ENCODE assay signal across 8 mouse cellular contexts in the genomic region with DNA sequence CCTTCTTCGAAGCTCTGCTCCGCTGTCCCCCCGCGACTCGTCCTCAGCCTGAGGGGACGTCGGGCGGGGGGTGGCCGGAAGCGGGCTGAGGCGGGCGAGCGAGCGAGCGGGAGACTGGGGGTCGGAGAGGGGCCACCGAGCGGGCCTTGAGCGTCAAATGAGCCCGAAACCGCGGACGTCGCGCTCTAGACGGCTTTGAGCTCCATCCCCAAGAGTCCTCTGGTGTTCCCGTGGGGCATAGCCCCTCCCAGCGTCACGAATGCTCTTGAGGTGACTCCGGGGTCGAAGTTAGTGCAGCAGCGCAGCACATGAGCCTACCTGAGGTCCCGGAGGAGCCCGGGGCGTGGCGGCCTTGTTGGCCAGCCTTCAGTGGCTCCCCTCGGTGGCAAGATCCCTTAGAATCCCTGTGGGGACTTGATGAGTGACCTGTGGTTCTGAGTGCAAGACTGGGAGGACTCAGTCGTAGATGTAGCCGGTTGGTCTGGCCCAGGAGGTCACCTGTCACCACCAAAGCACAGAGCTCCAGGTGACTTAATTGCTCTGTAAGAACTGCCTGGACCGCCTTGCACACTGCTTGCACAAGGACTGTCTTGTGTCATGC. TPM values are rescaled to one million over a fixed set of nuclear protein-coding genes. Genes with fewer than 3 reads are reported as not detected.
DNase-seq lines count a peak whose midpoint lies in the region; ATAC-seq and TF ChIP-seq lines count a peak whose summit lies in the region.

No protein-coding gene starts in this region.

- peak overlapping the region; percentile 94 for H3K9ac ChIP-seq in MEL (ENCODE audit: control insufficient read depth, low read depth, low read length, poor library complexity, severe bottlenecking)
- peak overlapping the region; percentile 70 for H3K9ac ChIP-seq in hindbrain, embryonic 11.5 days (ENCODE audit: low read depth, low read length)
- H3K9ac ChIP-seq in liver, embryonic 12.5 days = peak overlapping the region; percentile 96

- TF ChIP-seq RAD21 in MEL (IDR thresholded peaks at IDR 0.05; ENCODE audit: low read depth, low read length) = no peak

- WGBS in hindbrain, embryonic 11.5 days = 1% methylated on average over 39 of the region's 40 CpGs
- 4% methylated on average over 40 of the region's 40 CpGs for WGBS in liver, embryonic 12.5 days (ENCODE audit: insufficient replicate concordance)
- under 1% methylated on average over 40 of the region's 40 CpGs for WGBS in olfactory bulb, adult 2 months

- H3K4me2 ChIP-seq in hindbrain, embryonic 11.5 days (replicated peaks; ENCODE audit: low read depth, low read length) = peak overlapping the region; percentile 66
- peak overlapping the region; percentile 95 for H3K4me2 ChIP-seq in liver, embryonic 12.5 days

- no peak for TF ChIP-seq EP300 in MEL (IDR thresholded peaks at IDR 0.05; ENCODE audit: low read depth in 1 of 2, low read length in 2 of 2)

- peak overlapping the region; percentile 41 for H3K27ac ChIP-seq in MEL (ENCODE audit: control insufficient read depth, low read depth, low read length)
- H3K27ac ChIP-seq in hindbrain, embryonic 11.5 days (ENCODE audit: low read depth, low read length) = peak overlapping the region; percentile 32; the same call in 1 of the 2 replicates
- peak overlapping the region; percentile 79 for H3K27ac ChIP-seq in liver, embryonic 12.5 days
- peak overlapping the region; percentile 50 for H3K27ac ChIP-seq in olfactory bulb, adult 2 months (ENCODE audit: insufficient read depth, low read depth, low read length)

- DNase-seq in layer of hippocampus, postnatal 25 days (ENCODE audit: extremely low spot score in 1 of 2, low spot score in 1 of 2) = peak; percentile 11 to 19
- no peak for DNase-seq in layer of hippocampus, postnatal 36 days
- DNase-seq in MEL (ENCODE audit: low read depth, low spot score) = no peak
- peak; percentile 57 for DNase-seq in cerebellum, adult 9-10 months
- DNase-seq in hindbrain, embryonic 11.5 days (ENCODE audit: low spot score) = no peak
- DNase-seq in ovary, adult 18-20 months (ENCODE audit: low spot score) = no peak

- H3K27me3 ChIP-seq in MEL (ENCODE audit: control insufficient read depth in 1 of 2, insufficient read depth in 2 of 2, low read length in 2 of 2) = no peaks in the 10 kb centered on the region
- H3K27me3 ChIP-seq in hindbrain, embryonic 11.5 days (ENCODE audit: control insufficient read depth, insufficient read depth, low read length) = no peaks in the 10 kb centered on the region
- no peaks in the 10 kb centered on the region for H3K27me3 ChIP-seq in liver, embryonic 12.5 days (replicated peaks)

- H3K36me3 ChIP-seq in MEL (ENCODE audit: control insufficient read depth in 1 of 2, insufficient read depth in 2 of 2, low read length in 2 of 2) = peaks cover 0 to 29% of the 10 kb centered on the region in 2 experiments; a peak in 2 of 4 replicates
- H3K36me3 ChIP-seq in hindbrain, embryonic 11.5 days (ENCODE audit: control insufficient read depth, insufficient read depth, low read length) = no peaks in the 10 kb centered on the region
- no peaks in the 10 kb centered on the region; the same call in 1 of the 2 replicates for H3K36me3 ChIP-seq in liver, embryonic 12.5 days

- H3K4me1 ChIP-seq in MEL (ENCODE audit: control insufficient read depth in 1 of 2, insufficient read depth in 2 of 2, low read length in 2 of 2) = peaks cover 7 to 17% of the 10 kb centered on the region in 2 experiments
- H3K4me1 ChIP-seq in hindbrain, embryonic 11.5 days (replicated peaks; ENCODE audit: control insufficient read depth, insufficient read depth, low read length) = no peaks in the 10 kb centered on the region
- H3K4me1 ChIP-seq in liver, embryonic 12.5 days = peaks cover 68% of the 10 kb centered on the region
- peaks cover 4% of the 10 kb centered on the region; the same call in 1 of the 2 replicates for H3K4me1 ChIP-seq in olfactory bulb, adult 2 months (ENCODE audit: control insufficient read depth, insufficient read depth, low read length)

- peak overlapping the region; percentile 79 to 95 for H3K4me3 ChIP-seq in MEL (ENCODE audit: control insufficient read depth in 1 of 2, insufficient read depth in 1 of 2, low read depth in 2 of 2, low read length in 2 of 2)
- peak overlapping the region; percentile 52 for H3K4me3 ChIP-seq in hindbrain, embryonic 11.5 days (ENCODE audit: low read depth, low read length)
- peak overlapping the region; percentile 88 for H3K4me3 ChIP-seq in liver, embryonic 12.5 days
- peak overlapping the region; percentile 69 for H3K4me3 ChIP-seq in olfactory bulb, adult 2 months (ENCODE audit: insufficient read depth, low read depth, low read length)

- peak; percentile 76 for ATAC-seq in hindbrain, embryonic 11.5 days (ENCODE audit: low FRiP score)
- ATAC-seq in liver, embryonic 12.5 days = peak; percentile 79

- TF ChIP-seq CTCF in MEL (IDR thresholded peaks at IDR 0.05 in 2 of 3, conservative IDR thresholded peaks at IDR 0.05 in 1 of 3; ENCODE audit: control insufficient read depth in 1 of 3, insufficient read depth in 1 of 3, low read depth in 2 of 3, low read length in 3 of 3, poor library complexity in 1 of 3, severe bottlenecking in 1 of 3) = no peak
- TF ChIP-seq CTCF in olfactory bulb, adult 2 months (IDR thresholded peaks at IDR 0.05; ENCODE audit: insufficient read depth, low read depth, low read length) = no peak

- TF ChIP-seq POLR2A in MEL (IDR thresholded peaks at IDR 0.05; ENCODE audit: control insufficient read depth in 1 of 2, insufficient read depth in 1 of 2, low read depth in 1 of 2, low read length in 2 of 2, poor library complexity in 1 of 2) = 0 out of 4 replicates have a peak, but pooled peaks of 1 of the 2 experiments have one; percentile 36
- no peak for TF ChIP-seq POLR2A in olfactory bulb, adult 2 months (IDR thresholded peaks at IDR 0.05; ENCODE audit: insufficient read depth, low read depth, low read length)

- no peaks in the 10 kb centered on the region for H3K9me3 ChIP-seq in MEL (replicated peaks; ENCODE audit: insufficient read depth, low read length)
- no peaks in the 10 kb centered on the region for H3K9me3 ChIP-seq in hindbrain, embryonic 11.5 days (ENCODE audit: control insufficient read depth, low read length)
- H3K9me3 ChIP-seq in liver, embryonic 12.5 days (replicated peaks) = no peaks in the 10 kb centered on the region

- H3K79me2 ChIP-seq in MEL (ENCODE audit: control insufficient read depth, insufficient read depth, low read length, poor library complexity) = peaks cover 27% of the 10 kb centered on the region

TF ChIP-seq in MEL, 35 proteins besides CTCF, POLR2A, EP300 and RAD21 (continues in another document):
- no peak for TF ChIP-seq MEF2A (IDR thresholded peaks at IDR 0.05; ENCODE audit: extremely low read depth, insufficient replicate concordance, low read depth, low read length, poor library complexity, severe bottlenecking)
- no peak for TF ChIP-seq BHLHE40 (IDR thresholded peaks at IDR 0.05; ENCODE audit: borderline replicate concordance, low read depth, low read length)
- TF ChIP-seq MXI1 (IDR thresholded peaks at IDR 0.05; ENCODE audit: low read depth, low read length) = no peak; the same call in 1 of the 2 replicates
- TF ChIP-seq RCOR1 (IDR thresholded peaks at IDR 0.05; ENCODE audit: low read depth, low read length) = no peak
- no peak for TF ChIP-seq USF2 (IDR thresholded peaks at IDR 0.05; ENCODE audit: borderline replicate concordance in 1 of 2, insufficient read depth in 1 of 2, low read depth in 1 of 2, low read length in 2 of 2)
- no peak for TF ChIP-seq NRF1 (IDR thresholded peaks at IDR 0.05; ENCODE audit: insufficient read depth, low read depth, low read length, poor library complexity, severe bottlenecking)
- no peak for TF ChIP-seq GATA1 (IDR thresholded peaks at IDR 0.05; ENCODE audit: low read depth, low read length)
- no peak for TF ChIP-seq UBTF (IDR thresholded peaks at IDR 0.05; ENCODE audit: borderline replicate concordance, insufficient read depth, low read depth, low read length)
- TF ChIP-seq CHD1 (IDR thresholded peaks at IDR 0.05; ENCODE audit: low read depth, low read length) = no peak
- no peak for TF ChIP-seq HCFC1 (IDR thresholded peaks at IDR 0.05; ENCODE audit: low read depth, low read length)
- TF ChIP-seq JUND (IDR thresholded peaks at IDR 0.05; ENCODE audit: low read depth, low read length) = no peak

RNA-seq across cellular contexts. Expression of a gene that starts 0.5 kb away (rescaled TPM):
- 10 to 100 TPM; 87.7 to 98.0 TPM for total RNA-seq in layer of hippocampus, postnatal 25 days (2021)
- 10 to 100 TPM; 88.2 to 98.0 TPM for total RNA-seq in layer of hippocampus, postnatal 36 days (2021)
- 41.5 and 45.7 TPM in 2 replicates for total RNA-seq in MEL (2012; rRNA removed)
- polyA plus RNA-seq in MEL (2012; ENCODE audit: insufficient read depth in 1 of 2, insufficient read length in 2 of 2, low read depth in 1 of 2, low replicate concordance in 2 of 2, missing spikeins in 1 of 2) = 10 to 100 TPM in 1 of 2 experiments, not detected in 1; 75.0 TPM
- polyA plus RNA-seq in hindbrain, embryonic 11.5 days (2014; fragmentation: Nextera tagmentation; extraction: Ambion mirVana) = 91.3 and 96.4 TPM in 2 replicates
- 40.9 and 42.5 TPM in 2 replicates for polyA plus RNA-seq in liver, embryonic 12.5 days (2016; fragmentation: Nextera tagmentation; extraction: Ambion mirVana)
- polyA plus RNA-seq in olfactory bulb, adult 2 months (2012; ENCODE audit: insufficient read depth, insufficient read length, low replicate concordance, missing spikeins) = not detected in 2 replicates

RNA-seq across cellular contexts. Expression of a gene that starts 7.5 kb away (rescaled TPM):
- total RNA-seq in layer of hippocampus, postnatal 25 days (2021) = 10 to 100 TPM; 16.0 to 17.7 TPM
- total RNA-seq in layer of hippocampus, postnatal 36 days (2021) = 10 to 100 TPM; 14.5 to 15.2 TPM
- 50.6 and 60.4 TPM in 2 replicates for total RNA-seq in MEL (2012; rRNA removed)
- 10 to 100 TPM in 1 of 2 experiments, not detected in 1; 54.6 TPM for polyA plus RNA-seq in MEL (2012; ENCODE audit: insufficient read depth in 1 of 2, insufficient read length in 2 of 2, low read depth in 1 of 2, low replicate concordance in 2 of 2, missing spikeins in 1 of 2)
- 147 and 162 TPM in 2 replicates for polyA plus RNA-seq in hindbrain, embryonic 11.5 days (2014; fragmentation: Nextera tagmentation; extraction: Ambion mirVana)
- 50.0 and 53.0 TPM in 2 replicates for polyA plus RNA-seq in liver, embryonic 12.5 days (2016; fragmentation: Nextera tagmentation; extraction: Ambion mirVana)
- not detected in 2 replicates for polyA plus RNA-seq in olfactory bulb, adult 2 months (2012; ENCODE audit: insufficient read depth, insufficient read length, low replicate concordance, missing spikeins)

RNA-seq across cellular contexts. Expression of a gene that starts 47.1 kb away (rescaled TPM):
- total RNA-seq in layer of hippocampus, postnatal 25 days (2021) = 10 to 100 TPM; 78.6 to 96.5 TPM
- total RNA-seq in layer of hippocampus, postnatal 36 days (2021) = 10 to 100 TPM; 79.4 to 96.0 TPM
- total RNA-seq in MEL (2012; rRNA removed) = 9.8 and 11.5 TPM in 2 replicates
- polyA plus RNA-seq in MEL (2012; ENCODE audit: insufficient read depth in 1 of 2, insufficient read length in 2 of 2, low read depth in 1 of 2, low replicate concordance in 2 of 2, missing spikeins in 1 of 2) = 10 to 100 TPM in 1 of 2 experiments, not detected in 1; 38.3 TPM
- polyA plus RNA-seq in hindbrain, embryonic 11.5 days (2014; fragmentation: Nextera tagmentation; extraction: Ambion mirVana) = 14.4 and 15.0 TPM in 2 replicates
- 11.3 and 11.9 TPM in 2 replicates for polyA plus RNA-seq in liver, embryonic 12.5 days (2016; fragmentation: Nextera tagmentation; extraction: Ambion mirVana)
- not detected in 2 replicates for polyA plus RNA-seq in olfactory bulb, adult 2 months (2012; ENCODE audit: insufficient read depth, insufficient read length, low replicate concordance, missing spikeins)

Comparison
In these comparisons a context has a peak if more than half of its experiments do, and no peak if none do; other contexts are left out.
1. DNase-seq: peak in layer of hippocampus, postnatal 25 days (2 of 2) and cerebellum, adult 9-10 months (single experiment); none in layer of hippocampus, postnatal 36 days (0 of 2), MEL (single experiment), hindbrain, embryonic 11.5 days (single experiment) and ovary, adult 18-20 months (single experiment).
2. RNA of a gene that starts 0.5 kb away (polyA plus RNA-seq): 91.3 to 96.4 TPM in hindbrain, embryonic 11.5 days, 75.0 TPM in MEL and 40.9 to 42.5 TPM in liver, embryonic 12.5 days; not detected in olfactory bulb, adult 2 months; every median in the first group is over 10 times any median in the second.
3. Peak in every context shown above with its lines, with median percentiles within 50 percentile points of each other: H3K27ac ChIP-seq, H3K4me3 ChIP-seq and H3K9ac ChIP-seq.